Mouse (Mus musculus): Measurements from ENCODE around the gene Epb41l3. TPM values are rescaled to one million over a fixed set of nuclear protein-coding genes. Genes with fewer than 3 reads are reported as not detected.
"Not testable (repeated sequence)": the region's sequence is repeated elsewhere in the genome, so short reads cannot be mapped to it uniquely, and the experiment has no call there.

Gene Epb41l3
- total RNA-seq, 2 experiments from 2014 or later, result 28.7 to 29.0 TPM

GRCm38 (mm10) chr17:69105035-69105798, 29.7 kb downstream of the Epb41l3 start:
- intact Hi-C loops (cut with DNase I), result loop anchor here (1.0 to 10.0 kb wide), 3 partner anchors 223 to 1230 kb away; no protein-coding TSS in a partner anchor

GRCm38 (mm10) chr17:69105799-69106401, 30.4 kb downstream of the Epb41l3 start:
- DNase-seq, result peak; percentile 45 to 77

More at GRCm38 (mm10) chr17:69105035-69105798, 29.7 kb downstream of the Epb41l3 start:
- DNase-seq, result peak; percentile 26 to 33

GRCm38 (mm10) chr17:69109216-69109615, 33.7 kb downstream of the Epb41l3 start:
- intact Hi-C loops (cut with DNase I), result loop anchor here (10.0 kb wide), 1 partner anchor 1234 kb away; no protein-coding TSS in a partner anchor
- DNase-seq, result no peak

More at GRCm38 (mm10) chr17:69105799-69106401, 30.4 kb downstream of the Epb41l3 start:
- intact Hi-C loops (cut with DNase I), result loop anchor here (1.0 to 10.0 kb wide), 3 partner anchors 224 to 1231 kb away; no protein-coding TSS in a partner anchor

GRCm38 (mm10) chr17:69112232-69112631, 36.7 kb downstream of the Epb41l3 start:
- DNase-seq, result no peak
- intact Hi-C loops (cut with DNase I), result no loop called here

GRCm38 (mm10) chr17:69119183-69119582, 43.7 kb downstream of the Epb41l3 start:
- intact Hi-C loops (cut with DNase I), result no loop called here
- DNase-seq, result no peak

- peak; percentile 9 to 27 for DNase-seq
- intact Hi-C loops (cut with DNase I), result no loop called here
These were observed 45.3 kb downstream of the Epb41l3 start for GRCm38 (mm10) chr17:69120533-69121358.

GRCm38 (mm10) chr17:69122403-69122802, 46.9 kb downstream of the Epb41l3 start:
- intact Hi-C loops (cut with DNase I), result not testable (repeated sequence)

GRCm38 (mm10) chr17:69127436-69127835, 52.0 kb downstream of the Epb41l3 start:
- DNase-seq, result no peak

More at GRCm38 (mm10) chr17:69122403-69122802, 46.9 kb downstream of the Epb41l3 start:
- DNase-seq, result not testable (repeated sequence)

GRCm38 (mm10) chr17:69127981-69128380, 52.5 kb downstream of the Epb41l3 start:
- no peak for DNase-seq
- intact Hi-C loops (cut with DNase I), result no loop called here

More at GRCm38 (mm10) chr17:69127436-69127835, 52.0 kb downstream of the Epb41l3 start:
- intact Hi-C loops (cut with DNase I), result no loop called here

GRCm38 (mm10) chr17:69129434-69129833, 54.0 kb downstream of the Epb41l3 start:
- intact Hi-C loops (cut with DNase I), result no loop called here

GRCm38 (mm10) chr17:69143017-69143416, 67.5 kb downstream of the Epb41l3 start:
- DNase-seq, result no peak
- intact Hi-C loops (cut with DNase I), result no loop called here

More at GRCm38 (mm10) chr17:69129434-69129833, 54.0 kb downstream of the Epb41l3 start:
- no peak for DNase-seq

GRCm38 (mm10) chr17:69150826-69151225, 75.3 kb downstream of the Epb41l3 start:
- no peak for DNase-seq
- intact Hi-C loops (cut with DNase I), result loop anchor here (10.0 kb wide), 1 partner anchor 194 kb away; no protein-coding TSS in a partner anchor

GRCm38 (mm10) chr17:69151281-69151680, 75.8 kb downstream of the Epb41l3 start:
- no peak for DNase-seq
- intact Hi-C loops (cut with DNase I), result loop anchor here (10.0 kb wide), 1 partner anchor 194 kb away; no protein-coding TSS in a partner anchor

- intact Hi-C loops (cut with DNase I), result loop anchor here (5.0 to 10.0 kb wide), 2 partner anchors 102 to 190 kb away; no protein-coding TSS in a partner anchor
- DNase-seq, result no peak
These were observed 79.6 kb downstream of the Epb41l3 start for GRCm38 (mm10) chr17:69155034-69155433.

GRCm38 (mm10) chr17:69156522-69157100, 81.1 kb downstream of the Epb41l3 start:
- peak; percentile 61 to 64 for DNase-seq
- intact Hi-C loops (cut with DNase I), result loop anchor here (1.0 to 10.0 kb wide), 3 partner anchors 13 to 188 kb away; no protein-coding TSS in a partner anchor

GRCm38 (mm10) chr17:69157101-69157808, 81.8 kb downstream of the Epb41l3 start:
- DNase-seq, result peak; percentile 37 to 45
- intact Hi-C loops (cut with DNase I), result loop anchor here (1.0 to 10.0 kb wide), 3 partner anchors 12 to 188 kb away; no protein-coding TSS in a partner anchor

- intact Hi-C loops (cut with DNase I), result loop anchor here (1.0 to 10.0 kb wide), 3 partner anchors 12 to 187 kb away; no protein-coding TSS in a partner anchor
- DNase-seq, result no peak
These were observed 82.3 kb downstream of the Epb41l3 start for GRCm38 (mm10) chr17:69157809-69158185.

GRCm38 (mm10) chr17:69158690-69159089, 83.2 kb downstream of the Epb41l3 start:
- intact Hi-C loops (cut with DNase I), result loop anchor here (5.0 to 10.0 kb wide), 2 partner anchors 99 to 186 kb away; no protein-coding TSS in a partner anchor
- no peak for DNase-seq

GRCm38 (mm10) chr17:69162731-69163130, 87.2 kb downstream of the Epb41l3 start:
- intact Hi-C loops (cut with DNase I), result no loop called here
- DNase-seq, result no peak

Measured in heart, postnatal 10 days (tissue).